Mouse (Mus musculus): ENCODE measurements around the gene Unc5b. TPM values are rescaled to one million over a fixed set of nuclear protein-coding genes. Genes with fewer than 3 reads are reported as not detected.
"Not testable (repeated sequence)": the region's sequence is repeated elsewhere in the genome, so short reads cannot be mapped to it uniquely, and the experiment has no call there.

The Unc5b gene
- polyA plus RNA-seq (2015; fragmentation: Nextera tagmentation; extraction: Ambion mirVana) = 2.6 and 2.9 TPM in 2 replicates

GRCm38 (mm10) chr10:60831379-60831778, at the start of gene Unc5b:
TSS of gene Unc5b (minus strand) at chr10:60831581.
- peaks cover 74% of the 10 kb centered on the region for H3K27me3 ChIP-seq
- H3K36me3 ChIP-seq = no peaks in the 10 kb centered on the region
- peak; percentile 92 for ATAC-seq (ENCODE audit: low read depth)
- under 1% methylated on average over 52 of the region's 53 CpGs for WGBS
- peak within 1 kb of the TSS; percentile 95 for H3K4me2 ChIP-seq
- H3K9ac ChIP-seq = peak within 1 kb of the TSS; percentile 73
- H3K4me1 ChIP-seq (replicated peaks) = peaks cover 54% of the 10 kb centered on the region
- H3K27ac ChIP-seq (replicated peaks) = peak within 1 kb of the TSS; percentile 43; the same call in 1 of the 2 replicates
- H3K9me3 ChIP-seq = no peaks in the 10 kb centered on the region
- peak within 1 kb of the TSS; percentile 56 for H3K4me3 ChIP-seq

DNA sequence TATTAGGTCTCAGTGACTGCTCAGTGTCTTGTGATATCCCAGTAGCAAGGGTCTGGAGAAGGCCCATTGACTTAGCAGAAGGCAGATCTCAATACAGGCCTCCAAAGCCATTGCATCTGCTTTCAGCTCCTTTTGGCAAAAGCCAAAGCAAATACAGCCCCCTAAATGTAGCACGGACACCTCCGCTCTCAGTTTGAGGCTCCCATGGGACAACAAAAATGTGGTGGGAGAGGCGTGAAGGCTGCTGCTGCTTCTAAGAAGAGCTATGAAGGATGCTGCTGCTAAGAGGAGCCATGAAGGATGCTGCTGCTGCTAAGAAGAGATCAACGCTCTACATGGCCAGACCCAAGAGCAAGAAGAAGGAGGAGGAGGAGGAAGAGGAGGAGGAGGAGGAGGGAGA, 48.4 kb upstream of the Unc5b start:
- Histone ChIP-seq H3K4me1 (replicated peaks) (no peaks in the 10 kb centered on the region), H3K36me3 (no peaks in the 10 kb centered on the region), H3K4me3 (no peak overlapping the region), H3K27ac (replicated peaks) (no peak overlapping the region), H3K27me3 (no peaks in the 10 kb centered on the region), H3K9ac (no peak overlapping the region), H3K4me2 (no peak overlapping the region), H3K9me3 (no peaks in the 10 kb centered on the region)
- WGBS = 91% methylated on average over 4 of the region's 4 CpGs
- no peak for ATAC-seq (ENCODE audit: low read depth)

GRCm38 (mm10) chr10:60877075-60877474, 45.7 kb upstream of the Unc5b start:
- no peak overlapping the region for H3K4me3 ChIP-seq
- no peak overlapping the region for H3K4me2 ChIP-seq
- ATAC-seq (ENCODE audit: low read depth) = no peak
- no peaks in the 10 kb centered on the region for H3K36me3 ChIP-seq
- no peak overlapping the region for H3K9ac ChIP-seq
- H3K4me1 ChIP-seq (replicated peaks) = no peaks in the 10 kb centered on the region
- no peak overlapping the region for H3K27ac ChIP-seq (replicated peaks)
- WGBS = 88% methylated on average over 5 of the region's 5 CpGs
- H3K27me3 ChIP-seq = no peaks in the 10 kb centered on the region
- no peaks in the 10 kb centered on the region for H3K9me3 ChIP-seq

GRCm38 (mm10) chr10:60875011-60875410, 43.6 kb upstream of the Unc5b start:
- H3K36me3 ChIP-seq = no peaks in the 10 kb centered on the region
- no peak for ATAC-seq (ENCODE audit: low read depth)
- H3K9me3 ChIP-seq = no peaks in the 10 kb centered on the region
- no peak overlapping the region for H3K27ac ChIP-seq (replicated peaks)
- WGBS = 87% methylated on average over 1 of the region's 1 CpGs
- no peaks in the 10 kb centered on the region for H3K4me1 ChIP-seq (replicated peaks)
- no peak overlapping the region for H3K4me3 ChIP-seq
- H3K27me3 ChIP-seq = no peaks in the 10 kb centered on the region
- H3K9ac ChIP-seq = no peak overlapping the region
- H3K4me2 ChIP-seq = no peak overlapping the region

GRCm38 (mm10) chr10:60863318-60863717, 31.9 kb upstream of the Unc5b start:
- no peaks in the 10 kb centered on the region for H3K27me3 ChIP-seq
- no peak overlapping the region for H3K4me3 ChIP-seq
- H3K4me2 ChIP-seq = no peak overlapping the region
- WGBS = 82% methylated on average over 6 of the region's 6 CpGs
- no peaks in the 10 kb centered on the region for H3K9me3 ChIP-seq
- no peak for ATAC-seq (ENCODE audit: low read depth)
- H3K27ac ChIP-seq (replicated peaks) = no peak overlapping the region
- H3K4me1 ChIP-seq (replicated peaks) = peaks cover 14% of the 10 kb centered on the region
- H3K36me3 ChIP-seq = no peaks in the 10 kb centered on the region
- no peak overlapping the region for H3K9ac ChIP-seq

DNA sequence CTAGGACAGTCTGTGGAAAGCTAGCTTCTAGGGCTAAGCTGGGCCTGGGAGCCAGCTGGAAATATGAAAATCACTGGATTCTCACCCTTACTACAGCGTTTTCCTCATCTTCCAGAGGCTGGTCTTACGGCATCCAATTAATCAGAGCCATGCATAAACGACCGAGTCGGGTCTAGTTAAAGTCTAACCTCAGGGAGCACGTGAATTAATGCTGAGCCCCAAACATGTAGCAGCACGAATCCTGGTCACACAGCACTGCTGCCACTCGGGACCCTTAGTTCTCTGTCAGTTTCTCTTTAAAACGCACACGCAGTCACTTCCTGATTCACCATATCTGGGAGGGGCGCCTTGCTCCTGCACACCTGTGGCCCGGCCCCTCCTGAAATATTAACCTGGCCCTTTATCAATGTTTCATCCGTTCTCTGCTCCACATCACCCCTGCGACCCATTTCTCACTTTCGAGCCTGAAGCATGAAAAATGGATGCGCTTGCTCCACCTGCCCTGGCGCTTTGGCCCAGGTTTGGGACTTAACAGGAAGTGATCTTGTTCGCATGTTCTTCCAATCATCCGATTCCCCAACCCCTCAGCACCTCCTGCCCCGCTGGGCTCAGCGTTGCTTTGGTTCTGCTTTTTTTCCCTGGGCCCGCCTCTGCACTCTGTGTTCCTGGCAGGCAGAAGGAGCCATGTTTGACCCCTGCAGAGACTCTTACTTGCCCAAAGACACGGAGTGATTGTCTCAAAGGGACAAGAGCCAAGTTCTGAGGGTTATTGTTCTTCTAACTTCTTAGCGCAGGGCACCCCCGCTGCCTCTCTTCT, 31.3 kb upstream of the Unc5b start:
- H3K4me1 ChIP-seq (replicated peaks) = peaks cover 14% of the 10 kb centered on the region
- no peak overlapping the region for H3K9ac ChIP-seq
- H3K36me3 ChIP-seq = no peaks in the 10 kb centered on the region
- WGBS = 60% methylated on average over 25 of the region's 25 CpGs
- H3K27ac ChIP-seq (replicated peaks) = no peak overlapping the region
- no peaks in the 10 kb centered on the region for H3K9me3 ChIP-seq
- no peak overlapping the region for H3K4me3 ChIP-seq
- no peak for ATAC-seq (ENCODE audit: low read depth)
- no peak overlapping the region for H3K4me2 ChIP-seq
- H3K27me3 ChIP-seq = no peaks in the 10 kb centered on the region

DNA sequence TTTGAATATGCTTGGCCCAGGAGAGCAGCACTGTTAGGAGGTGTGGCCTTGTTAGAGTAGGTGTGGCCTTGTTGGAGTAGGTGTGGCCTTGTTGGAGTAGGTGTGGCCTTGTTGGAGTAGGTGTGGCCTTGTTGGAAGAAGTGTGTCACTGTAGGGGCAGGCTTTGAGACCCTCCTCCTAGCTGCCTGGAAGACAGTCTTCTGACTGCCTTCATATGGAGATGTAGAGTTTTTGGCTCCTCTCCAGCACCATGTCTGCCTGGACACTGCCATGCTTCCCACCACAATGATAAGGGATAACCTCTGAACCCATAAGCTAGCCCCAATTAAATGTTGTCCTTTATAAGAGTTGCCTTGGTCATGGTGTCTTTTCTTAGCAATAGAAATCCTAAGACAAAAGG, 13.9 kb upstream of the Unc5b start:
- not testable (repeated sequence) for H3K27me3 ChIP-seq; H3K27ac ChIP-seq (replicated peaks); ATAC-seq (ENCODE audit: low read depth); H3K9ac ChIP-seq; H3K9me3 ChIP-seq; H3K4me1 ChIP-seq (replicated peaks); H3K4me2 ChIP-seq; H3K36me3 ChIP-seq; H3K4me3 ChIP-seq

- peak overlapping the region; percentile 30 for H3K4me2 ChIP-seq
- H3K9me3 ChIP-seq = no peaks in the 10 kb centered on the region
- peaks cover 15% of the 10 kb centered on the region for H3K27me3 ChIP-seq
- WGBS = 41% methylated on average over 19 of the region's 19 CpGs
- H3K36me3 ChIP-seq = no peaks in the 10 kb centered on the region
- H3K9ac ChIP-seq = 0 out of 2 replicates have a peak overlapping the region, but pooled peaks have one; percentile 22
- H3K4me1 ChIP-seq (replicated peaks) = peaks cover 7% of the 10 kb centered on the region
- no peak for ATAC-seq (ENCODE audit: low read depth)
- no peak overlapping the region for H3K4me3 ChIP-seq
- H3K27ac ChIP-seq (replicated peaks) = no peak overlapping the region
Measured at GRCm38 (mm10) chr10:60838816-60839215, 7.4 kb upstream of the Unc5b start.

DNA sequence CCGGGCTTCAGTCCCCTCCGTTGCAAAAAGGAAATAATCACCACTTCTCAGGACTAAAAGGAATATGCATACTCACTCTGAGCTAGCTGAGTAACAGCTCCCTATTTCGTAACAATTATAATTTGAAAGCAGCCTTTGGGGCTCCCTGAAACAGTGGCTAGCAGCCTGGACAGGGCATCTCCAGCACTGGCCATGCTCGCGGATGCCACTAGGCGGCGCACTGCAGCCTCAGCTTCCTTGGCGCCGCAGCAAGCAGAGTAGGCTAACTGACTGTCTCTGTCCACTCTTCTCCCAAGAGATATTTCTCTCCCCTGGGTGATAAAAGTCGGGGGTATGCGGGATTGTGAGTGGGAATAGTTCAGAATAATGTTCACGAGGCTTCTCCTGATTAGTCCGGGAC, 3.6 kb upstream of the Unc5b start:
- peaks cover 27% of the 10 kb centered on the region for H3K4me1 ChIP-seq (replicated peaks)
- 3% methylated on average over 13 of the region's 13 CpGs for WGBS
- ATAC-seq (ENCODE audit: low read depth) = no peak
- no peaks in the 10 kb centered on the region for H3K9me3 ChIP-seq
- H3K9ac ChIP-seq = no peak overlapping the region
- H3K4me2 ChIP-seq = no peak overlapping the region
- peaks cover 49% of the 10 kb centered on the region for H3K27me3 ChIP-seq
- H3K27ac ChIP-seq (replicated peaks) = no peak overlapping the region
- H3K4me3 ChIP-seq = no peak overlapping the region
- no peaks in the 10 kb centered on the region for H3K36me3 ChIP-seq

GRCm38 (mm10) chr10:60832664-60833173, 1.3 kb upstream of the Unc5b start:
- no peak overlapping the region for H3K4me2 ChIP-seq
- ATAC-seq (ENCODE audit: low read depth) = no peak
- H3K4me3 ChIP-seq = no peak overlapping the region
- H3K9ac ChIP-seq = no peak overlapping the region
- WGBS = 73% methylated on average over 12 of the region's 12 CpGs
- no peak overlapping the region for H3K27ac ChIP-seq (replicated peaks)
- H3K9me3 ChIP-seq = no peaks in the 10 kb centered on the region
- peaks cover 71% of the 10 kb centered on the region for H3K27me3 ChIP-seq
- H3K36me3 ChIP-seq = no peaks in the 10 kb centered on the region
- peaks cover 41% of the 10 kb centered on the region for H3K4me1 ChIP-seq (replicated peaks)

DNA sequence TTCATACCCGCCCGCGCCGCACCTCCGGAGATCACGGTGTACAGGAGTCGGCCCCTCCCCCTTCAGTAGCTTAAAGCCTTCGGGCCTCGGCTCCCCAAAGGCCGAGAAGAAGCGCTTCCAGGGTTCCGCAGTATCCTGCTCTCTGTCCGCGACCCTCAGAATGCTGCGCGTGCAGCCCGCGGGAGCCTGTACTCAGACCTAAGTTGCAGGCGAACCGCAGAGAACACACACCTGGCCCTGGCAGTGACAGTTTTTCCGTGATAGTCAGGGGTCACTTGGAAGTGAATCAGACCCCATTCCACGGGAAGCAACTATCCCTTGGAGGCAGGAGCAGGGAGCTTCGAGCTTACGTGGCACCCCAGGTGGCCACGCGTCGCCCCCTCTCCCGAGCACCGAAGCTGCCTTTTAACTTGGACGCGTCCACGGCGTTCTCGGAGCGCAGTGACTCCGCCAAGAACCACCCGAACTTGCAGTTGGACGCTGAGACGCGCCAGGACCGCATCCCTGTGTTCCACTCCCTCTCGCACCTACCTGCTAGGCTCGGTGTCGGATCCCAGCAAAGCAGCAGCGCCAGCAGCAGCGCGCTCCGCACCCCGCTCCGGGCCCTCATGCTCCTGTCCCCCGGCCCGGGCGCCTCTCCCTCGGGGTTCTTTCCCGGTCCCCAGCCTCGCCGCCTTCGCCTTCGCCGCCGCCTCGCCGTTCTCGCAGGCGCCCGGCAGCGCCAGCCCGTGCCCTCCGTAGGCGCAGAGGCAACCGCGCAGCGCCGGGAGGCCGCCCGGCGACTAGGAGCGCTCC, 628 bp downstream of the Unc5b start:
- peak overlapping the region; percentile 43; the same call in 1 of the 2 replicates for H3K27ac ChIP-seq (replicated peaks)
- WGBS = under 1% methylated on average over 78 of the region's 78 CpGs

GRCm38 (mm10) chr10:60830000-60830399, 1.4 kb downstream of the Unc5b start:
- ATAC-seq (ENCODE audit: low read depth) = no peak
- Histone ChIP-seq H3K4me2 (peak overlapping the region; percentile 95), H3K27me3 (peaks cover 85% of the 10 kb centered on the region), H3K9me3 (no peaks in the 10 kb centered on the region), H3K36me3 (no peaks in the 10 kb centered on the region), H3K27ac (replicated peaks) (no peak overlapping the region), H3K9ac (peak overlapping the region; percentile 73), H3K4me1 (replicated peaks) (peaks cover 58% of the 10 kb centered on the region), H3K4me3 (peak overlapping the region; percentile 56)
- under 1% methylated on average over 11 of the region's 11 CpGs for WGBS

More for the DNA sequence above, 628 bp downstream of the Unc5b start:
- peaks cover 58% of the 10 kb centered on the region for H3K4me1 ChIP-seq (replicated peaks)
- peak overlapping the region; percentile 56 for H3K4me3 ChIP-seq
- no peaks in the 10 kb centered on the region for H3K9me3 ChIP-seq
- H3K9ac ChIP-seq = peak overlapping the region; percentile 73
- H3K36me3 ChIP-seq = no peaks in the 10 kb centered on the region
- peaks cover 77% of the 10 kb centered on the region for H3K27me3 ChIP-seq
- peak; percentile 27 for ATAC-seq (ENCODE audit: low read depth)
- H3K4me2 ChIP-seq = peak overlapping the region; percentile 95

All from neural tube, embryonic 13.5 days (tissue).